Mouse (Mus musculus): ENCODE results near the gene Gnaz. TPM values are rescaled to one million over a fixed set of nuclear protein-coding genes. Genes with fewer than 3 reads are reported as not detected.

The Gnaz gene
- polyA plus RNA-seq, 1 experiment: 20.9 TPM

GRCm38 (mm10) chr10:75054125-75054524, 87.1 kb downstream of the Gnaz start:
- Histone ChIP-seq H3K27ac (ENCODE audit: control insufficient read depth, insufficient read depth, low read depth, low read length, poor library complexity) (no peak overlapping the region), H3K4me3 (replicated peaks; ENCODE audit: control insufficient read depth, low read depth, low read length) (no peak overlapping the region), H3K4me1 (ENCODE audit: control insufficient read depth, insufficient read depth, low read length) (peaks cover 5% of the 10 kb centered on the region; the same call in 1 of the 2 replicates)
- 28% methylated on average over 6 of the region's 6 CpGs for WGBS
- no peak for TF ChIP-seq POLR2A (IDR thresholded peaks at IDR 0.05; ENCODE audit: borderline replicate concordance, control insufficient read depth, low read depth, low read length)
- TF ChIP-seq CTCF (IDR thresholded peaks at IDR 0.05; ENCODE audit: control insufficient read depth, insufficient read depth, low read length): no peak

DNA sequence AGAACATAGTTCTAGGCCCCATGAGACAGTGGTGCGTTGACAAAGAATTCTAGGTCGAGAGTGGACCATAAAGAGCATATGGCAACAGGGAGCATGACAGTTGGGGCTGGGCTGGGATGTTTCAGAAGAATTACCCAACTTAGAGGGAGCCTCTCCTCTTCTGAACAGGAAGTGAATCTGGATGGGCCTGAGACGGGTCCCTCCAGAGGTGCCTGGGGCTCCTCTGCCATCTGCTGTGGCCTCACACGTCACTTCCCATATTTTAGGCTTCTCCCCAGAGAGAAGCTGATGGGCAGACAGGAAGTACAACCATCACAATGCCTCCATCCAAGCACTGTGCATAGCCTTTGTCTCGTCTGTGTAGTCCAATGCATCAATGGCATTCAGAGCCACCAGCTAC, 88.7 kb downstream of the Gnaz start:
- WGBS: 25% methylated on average over 5 of the region's 5 CpGs
- Histone ChIP-seq H3K27ac (ENCODE audit: control insufficient read depth, insufficient read depth, low read depth, low read length, poor library complexity) (no peak overlapping the region), H3K4me1 (ENCODE audit: control insufficient read depth, insufficient read depth, low read length) (peaks cover 5% of the 10 kb centered on the region; the same call in 1 of the 2 replicates), H3K4me3 (replicated peaks; ENCODE audit: control insufficient read depth, low read depth, low read length) (no peak overlapping the region)
- TF ChIP-seq CTCF (IDR thresholded peaks at IDR 0.05; ENCODE audit: control insufficient read depth, insufficient read depth, low read length): no peak
- no peak for TF ChIP-seq POLR2A (IDR thresholded peaks at IDR 0.05; ENCODE audit: borderline replicate concordance, control insufficient read depth, low read depth, low read length)

DNA sequence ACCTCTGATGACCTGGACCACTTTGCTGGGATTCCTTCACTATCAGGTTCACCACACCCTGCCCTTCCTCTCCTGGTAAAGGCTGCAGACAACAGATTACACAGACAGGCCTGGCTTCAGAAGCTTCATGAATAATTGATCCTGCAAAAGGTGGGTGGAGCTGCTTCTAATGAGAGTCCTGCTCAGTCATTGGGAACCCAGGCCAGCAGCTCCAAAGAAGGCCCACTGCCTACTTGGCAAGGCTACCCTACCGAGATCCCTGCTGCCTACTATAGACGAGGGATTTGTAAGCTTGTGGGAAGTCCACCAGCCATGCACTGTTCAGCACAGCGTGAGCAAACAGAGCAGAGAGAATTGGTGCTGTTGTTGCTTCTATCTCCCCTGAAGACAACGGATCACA, 89.3 kb downstream of the Gnaz start:
- 52% methylated on average over 4 of the region's 4 CpGs for WGBS
- no peak overlapping the region for H3K27ac ChIP-seq (ENCODE audit: control insufficient read depth, insufficient read depth, low read depth, low read length, poor library complexity)
- H3K4me1 ChIP-seq (ENCODE audit: control insufficient read depth, insufficient read depth, low read length): peaks cover 5% of the 10 kb centered on the region; the same call in 1 of the 2 replicates
- H3K4me3 ChIP-seq (replicated peaks; ENCODE audit: control insufficient read depth, low read depth, low read length): no peak overlapping the region
- TF ChIP-seq CTCF (IDR thresholded peaks at IDR 0.05; ENCODE audit: control insufficient read depth, insufficient read depth, low read length): no peak
- no peak for TF ChIP-seq POLR2A (IDR thresholded peaks at IDR 0.05; ENCODE audit: borderline replicate concordance, control insufficient read depth, low read depth, low read length)

- no peak overlapping the region for H3K27ac ChIP-seq (ENCODE audit: control insufficient read depth, insufficient read depth, low read depth, low read length, poor library complexity)
- H3K4me3 ChIP-seq (replicated peaks; ENCODE audit: control insufficient read depth, low read depth, low read length): no peak overlapping the region
- 92% methylated on average over 8 of the region's 8 CpGs for WGBS
- peaks cover 5% of the 10 kb centered on the region; the same call in 1 of the 2 replicates for H3K4me1 ChIP-seq (ENCODE audit: control insufficient read depth, insufficient read depth, low read length)
- no peak for TF ChIP-seq CTCF (IDR thresholded peaks at IDR 0.05; ENCODE audit: control insufficient read depth, insufficient read depth, low read length)
- no peak for TF ChIP-seq POLR2A (IDR thresholded peaks at IDR 0.05; ENCODE audit: borderline replicate concordance, control insufficient read depth, low read depth, low read length)
These were observed 91.4 kb downstream of the Gnaz start for GRCm38 (mm10) chr10:75058336-75058735.

DNA sequence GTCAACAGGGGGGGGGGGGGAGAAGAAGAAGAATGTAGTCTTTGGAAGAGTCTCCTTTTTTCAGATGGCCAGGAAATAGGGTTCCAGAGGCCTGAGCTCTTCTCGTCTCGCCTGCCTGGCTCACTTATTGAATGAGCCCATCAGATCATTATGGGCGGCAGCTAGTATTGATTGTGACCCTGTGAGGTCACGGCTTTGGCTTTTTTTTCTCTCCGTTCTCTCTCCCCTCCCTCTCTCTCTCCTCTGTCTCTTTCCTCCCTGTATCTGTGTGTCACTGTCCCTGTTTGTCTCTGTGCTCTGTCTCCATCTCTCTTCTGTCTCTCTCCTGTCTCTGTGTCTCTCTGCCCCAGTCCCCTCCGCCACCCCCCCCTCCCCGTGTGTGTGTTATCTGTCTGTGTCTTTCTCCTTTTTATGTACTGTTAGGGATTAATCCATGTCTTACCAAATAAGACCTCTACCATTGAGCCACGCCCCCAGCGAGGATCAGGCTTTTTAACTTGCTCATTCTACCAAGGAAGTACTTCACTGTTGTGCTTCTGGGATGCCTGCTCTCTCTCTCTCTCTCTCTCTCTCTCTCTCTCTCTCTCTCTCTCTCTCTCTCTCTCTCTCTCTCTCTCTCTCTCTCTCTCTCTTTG, 91.9 kb downstream of the Gnaz start:
- Histone ChIP-seq H3K4me3 (replicated peaks; ENCODE audit: control insufficient read depth, low read depth, low read length) (no peak overlapping the region), H3K27ac (ENCODE audit: control insufficient read depth, insufficient read depth, low read depth, low read length, poor library complexity) (no peak overlapping the region), H3K4me1 (ENCODE audit: control insufficient read depth, insufficient read depth, low read length) (peaks cover 5% of the 10 kb centered on the region; the same call in 1 of the 2 replicates)
- 58% methylated on average over 9 of the region's 9 CpGs for WGBS
- TF ChIP-seq CTCF (IDR thresholded peaks at IDR 0.05; ENCODE audit: control insufficient read depth, insufficient read depth, low read length): no peak
- TF ChIP-seq POLR2A (IDR thresholded peaks at IDR 0.05; ENCODE audit: borderline replicate concordance, control insufficient read depth, low read depth, low read length): no peak

- under 1% methylated on average over 11 of the region's 11 CpGs for WGBS
- peaks cover 5% of the 10 kb centered on the region; the same call in 1 of the 2 replicates for H3K4me1 ChIP-seq (ENCODE audit: control insufficient read depth, insufficient read depth, low read length)
- peak overlapping the region; percentile 89; the same call in 1 of the 2 replicates for H3K27ac ChIP-seq (ENCODE audit: control insufficient read depth, insufficient read depth, low read depth, low read length, poor library complexity)
- H3K4me3 ChIP-seq (replicated peaks; ENCODE audit: control insufficient read depth, low read depth, low read length): no peak overlapping the region
- TF ChIP-seq CTCF (IDR thresholded peaks at IDR 0.05; ENCODE audit: control insufficient read depth, insufficient read depth, low read length): peak; percentile 86
- TF ChIP-seq POLR2A (IDR thresholded peaks at IDR 0.05; ENCODE audit: borderline replicate concordance, control insufficient read depth, low read depth, low read length): no peak
These were observed 92.4 kb downstream of the Gnaz start for GRCm38 (mm10) chr10:75059396-75059795.

- H3K4me1 ChIP-seq (ENCODE audit: control insufficient read depth, insufficient read depth, low read length): peaks cover 5% of the 10 kb centered on the region; the same call in 1 of the 2 replicates
These were observed 93.4 kb downstream of the Gnaz start, which contains the start of gene Bcr for GRCm38 (mm10) chr10:75060217-75060842. TSS of gene Bcr (plus strand) at chr10:75060592.

DNA sequence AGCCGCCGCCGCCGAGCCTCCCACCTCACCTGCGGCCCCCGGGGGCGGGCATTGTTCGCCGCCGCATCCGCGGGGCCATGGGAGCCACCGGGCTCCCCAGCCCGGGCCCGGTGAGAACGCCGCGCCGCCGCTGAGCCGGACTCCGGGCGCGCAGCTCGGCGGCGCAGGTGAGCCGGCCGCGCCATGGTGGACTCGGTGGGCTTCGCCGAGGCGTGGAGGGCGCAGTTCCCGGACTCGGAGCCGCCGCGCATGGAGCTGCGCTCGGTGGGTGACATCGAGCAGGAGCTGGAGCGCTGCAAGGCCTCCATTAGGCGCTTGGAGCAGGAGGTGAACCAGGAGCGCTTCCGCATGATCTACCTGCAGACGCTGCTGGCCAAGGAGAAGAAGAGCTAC, 93.9 kb downstream of the Gnaz start:
- peak overlapping the region; percentile 68 for H3K4me3 ChIP-seq (replicated peaks; ENCODE audit: control insufficient read depth, low read depth, low read length)
- TF ChIP-seq CTCF (IDR thresholded peaks at IDR 0.05; ENCODE audit: control insufficient read depth, insufficient read depth, low read length): no peak
- TF ChIP-seq POLR2A (IDR thresholded peaks at IDR 0.05; ENCODE audit: borderline replicate concordance, control insufficient read depth, low read depth, low read length): no peak
- peak overlapping the region; percentile 85 for H3K27ac ChIP-seq (ENCODE audit: control insufficient read depth, insufficient read depth, low read depth, low read length, poor library complexity)
- H3K4me1 ChIP-seq (ENCODE audit: control insufficient read depth, insufficient read depth, low read length): peaks cover 5% of the 10 kb centered on the region; the same call in 1 of the 2 replicates
- 0% methylated on average over 42 of the region's 48 CpGs for WGBS

More at GRCm38 (mm10) chr10:75060217-75060842, 93.4 kb downstream of the Gnaz start, which contains the start of gene Bcr:
- WGBS: 1% methylated on average over 62 of the region's 73 CpGs
- Histone ChIP-seq H3K27ac (ENCODE audit: control insufficient read depth, insufficient read depth, low read depth, low read length, poor library complexity) (peak within 1 kb of the TSS; percentile 89), H3K4me3 (replicated peaks; ENCODE audit: control insufficient read depth, low read depth, low read length) (peak within 1 kb of the TSS; percentile 68)
- TF ChIP-seq POLR2A (IDR thresholded peaks at IDR 0.05; ENCODE audit: borderline replicate concordance, control insufficient read depth, low read depth, low read length) (peak; percentile 43; the same call in 1 of the 2 replicates), CTCF (IDR thresholded peaks at IDR 0.05; ENCODE audit: control insufficient read depth, insufficient read depth, low read length) (peak; percentile 15; the same call in 1 of the 2 replicates)

Data from bone marrow, adult 2 months (tissue).